9 mouse cellular contexts compared by ENCODE assay signal in the genomic region with DNA sequence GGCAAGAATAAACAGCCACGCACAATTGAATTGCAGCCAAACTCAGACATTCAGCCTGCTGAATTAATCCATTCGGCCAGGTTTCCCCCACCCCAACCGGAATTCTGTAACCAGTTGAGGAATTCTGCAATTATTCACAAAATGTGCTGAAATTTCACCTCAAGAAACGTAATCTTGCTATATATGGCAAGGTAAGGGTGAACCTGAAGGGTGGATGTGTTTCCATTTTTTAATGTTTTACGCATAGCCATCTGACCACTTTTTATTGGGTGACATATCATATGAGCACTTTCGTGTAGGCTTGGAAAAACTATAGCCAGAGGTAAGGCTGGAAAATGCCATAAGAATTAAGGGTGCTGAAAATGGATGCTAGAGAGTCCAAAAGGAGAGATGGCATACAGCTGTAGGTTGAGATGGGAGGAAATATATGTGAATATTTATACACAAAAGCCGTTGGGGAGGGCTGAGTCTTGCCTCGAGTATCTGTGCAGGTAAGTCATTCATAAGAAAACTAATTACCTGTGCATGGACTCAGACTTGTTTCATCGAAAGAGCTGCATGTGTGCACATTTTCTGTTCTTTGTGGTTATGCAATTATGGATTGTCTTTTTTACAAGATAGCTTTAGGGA.
DNase-seq lines count a peak whose midpoint lies in the region; ATAC-seq lines count a peak whose summit lies in the region.
"Had no signal": no experiment of that assay in that cellular context is flagged by ENCODE, and none has a peak within 500 bp of the region (broad histone marks: within the 10 kb centered on the region; RNA-seq: fewer than 3 reads in every experiment).

No protein-coding gene starts in this region.

- no peaks in the 10 kb centered on the region for H3K36me3 ChIP-seq in limb, embryonic 11.5 days (ENCODE audit: control insufficient read depth, insufficient read depth, low read length)
- no peaks in the 10 kb centered on the region for H3K36me3 ChIP-seq in limb, embryonic 10.5 days
- H3K36me3 ChIP-seq in embryonic facial prominence, embryonic 13.5 days = no peaks in the 10 kb centered on the region
- H3K36me3 ChIP-seq in hindbrain, embryonic 14.5 days (replicated peaks; ENCODE audit: control insufficient read depth, insufficient read depth) = peaks cover 6% of the 10 kb centered on the region; the same call in 1 of the 2 replicates
- H3K36me3 ChIP-seq in neural tube, embryonic 15.5 days = no peaks in the 10 kb centered on the region
- H3K36me3 ChIP-seq: heart, embryonic 12.5 days had no signal

- no peak overlapping the region for H3K27ac ChIP-seq in limb, embryonic 11.5 days (replicated peaks; ENCODE audit: low read depth, low read length)
- H3K27ac ChIP-seq in limb, embryonic 10.5 days = no peak overlapping the region
- no peak overlapping the region for H3K27ac ChIP-seq in embryonic facial prominence, embryonic 13.5 days
- peak overlapping the region; percentile 100 for H3K27ac ChIP-seq in hindbrain, embryonic 14.5 days
- H3K27ac ChIP-seq in neural tube, embryonic 15.5 days (replicated peaks) = peak overlapping the region; percentile 100

- no peak for ATAC-seq in limb, embryonic 11.5 days (ENCODE audit: insufficient number of reproducible peaks, low FRiP score, low TSS enrichment, low read depth)
- ATAC-seq in embryonic facial prominence, embryonic 13.5 days (ENCODE audit: insufficient number of reproducible peaks, insufficient read depth, low FRiP score, low TSS enrichment, low read depth) = no peak
- ATAC-seq in hindbrain, embryonic 14.5 days (ENCODE audit: low FRiP score) = no peak
- no peak for ATAC-seq in neural tube, embryonic 15.5 days (ENCODE audit: low FRiP score)
- ATAC-seq: Patski had no signal

- H3K4me3 ChIP-seq in limb, embryonic 11.5 days (ENCODE audit: low read depth, low read length) = no peak overlapping the region
- H3K4me3 ChIP-seq in limb, embryonic 10.5 days = no peak overlapping the region
- peak overlapping the region; percentile 23 for H3K4me3 ChIP-seq in embryonic facial prominence, embryonic 13.5 days
- peak overlapping the region; percentile 90 for H3K4me3 ChIP-seq in hindbrain, embryonic 14.5 days (replicated peaks; ENCODE audit: low read length)
- peak overlapping the region; percentile 64 for H3K4me3 ChIP-seq in neural tube, embryonic 15.5 days (replicated peaks)

- peaks cover 62% of the 10 kb centered on the region for H3K27me3 ChIP-seq in limb, embryonic 11.5 days (ENCODE audit: control insufficient read depth, insufficient read depth, low read length)
- peaks cover 95% of the 10 kb centered on the region for H3K27me3 ChIP-seq in limb, embryonic 10.5 days (ENCODE audit: low read depth, poor library complexity, severe bottlenecking)
- H3K27me3 ChIP-seq in embryonic facial prominence, embryonic 13.5 days = peaks cover 94% of the 10 kb centered on the region
- H3K27me3 ChIP-seq in hindbrain, embryonic 14.5 days (ENCODE audit: control insufficient read depth, insufficient read depth, low read length) = no peaks in the 10 kb centered on the region
- H3K27me3 ChIP-seq in neural tube, embryonic 15.5 days (replicated peaks) = no peaks in the 10 kb centered on the region

- DNase-seq in limb, embryonic 11.5 days (ENCODE audit: low spot score) = peak; percentile 28
- no peak for DNase-seq in limb, embryonic 10.5 days (ENCODE audit: low spot score)
- DNase-seq in hindbrain, embryonic 14.5 days (ENCODE audit: low spot score) = peak; percentile 63
- no peak for DNase-seq in adipocyte (ENCODE audit: low spot score)
- DNase-seq in ovary, adult 18-20 months (ENCODE audit: low spot score) = no peak

- no peak overlapping the region for H3K4me2 ChIP-seq in limb, embryonic 11.5 days (ENCODE audit: low read depth, severe bottlenecking)
- no peak overlapping the region; the same call in 1 of the 2 replicates for H3K4me2 ChIP-seq in embryonic facial prominence, embryonic 13.5 days
- H3K4me2 ChIP-seq in hindbrain, embryonic 14.5 days (replicated peaks) = peak overlapping the region; percentile 87
- peak overlapping the region; percentile 67 for H3K4me2 ChIP-seq in neural tube, embryonic 15.5 days

- 0 out of 2 replicates have a peak, but pooled peaks cover 5% of the 10 kb centered on the region for H3K4me1 ChIP-seq in limb, embryonic 11.5 days (ENCODE audit: control insufficient read depth, insufficient read depth, low read length)
- H3K4me1 ChIP-seq in limb, embryonic 10.5 days = peaks cover 38% of the 10 kb centered on the region
- H3K4me1 ChIP-seq in embryonic facial prominence, embryonic 13.5 days = peaks cover 14% of the 10 kb centered on the region; the same call in 1 of the 2 replicates
- no peaks in the 10 kb centered on the region for H3K4me1 ChIP-seq in hindbrain, embryonic 14.5 days (replicated peaks; ENCODE audit: control insufficient read depth, insufficient read depth, low read length)
- no peaks in the 10 kb centered on the region for H3K4me1 ChIP-seq in neural tube, embryonic 15.5 days

- no peaks in the 10 kb centered on the region for H3K9me3 ChIP-seq in limb, embryonic 11.5 days (ENCODE audit: control insufficient read depth, low read length)
- H3K9me3 ChIP-seq in limb, embryonic 10.5 days (replicated peaks) = no peaks in the 10 kb centered on the region
- no peaks in the 10 kb centered on the region for H3K9me3 ChIP-seq in embryonic facial prominence, embryonic 13.5 days
- no peaks in the 10 kb centered on the region for H3K9me3 ChIP-seq in hindbrain, embryonic 14.5 days (ENCODE audit: control insufficient read depth, low read length)
- no peaks in the 10 kb centered on the region for H3K9me3 ChIP-seq in neural tube, embryonic 15.5 days (replicated peaks)
- H3K9me3 ChIP-seq: heart, embryonic 12.5 days had no signal

- WGBS in limb, embryonic 11.5 days = 8% methylated on average over 9 of the region's 9 CpGs
- 7% methylated on average over 9 of the region's 9 CpGs for WGBS in limb, embryonic 10.5 days
- 9% methylated on average over 9 of the region's 9 CpGs for WGBS in embryonic facial prominence, embryonic 13.5 days
- WGBS in hindbrain, embryonic 14.5 days = 3% methylated on average over 9 of the region's 9 CpGs
- 3% methylated on average over 9 of the region's 9 CpGs for WGBS in neural tube, embryonic 15.5 days

- H3K9ac ChIP-seq in limb, embryonic 11.5 days (ENCODE audit: low read length) = no peak overlapping the region
- H3K9ac ChIP-seq in embryonic facial prominence, embryonic 13.5 days = no peak overlapping the region; the same call in 1 of the 2 replicates
- H3K9ac ChIP-seq in hindbrain, embryonic 14.5 days = peak overlapping the region; percentile 100
- H3K9ac ChIP-seq in neural tube, embryonic 15.5 days (replicated peaks) = peak overlapping the region; percentile 78
- H3K9ac ChIP-seq: heart, embryonic 12.5 days had no signal

Comparison
In these comparisons a context has a peak if more than half of its experiments do, and no peak if none do; other contexts are left out.
1. DNase-seq: peak in limb, embryonic 11.5 days (single experiment) and hindbrain, embryonic 14.5 days (single experiment); none in limb, embryonic 10.5 days (single experiment), adipocyte (single experiment) and ovary, adult 18-20 months (single experiment).
2. H3K27ac ChIP-seq: peak in hindbrain, embryonic 14.5 days (single experiment) and neural tube, embryonic 15.5 days (single experiment); none in limb, embryonic 11.5 days (single experiment), limb, embryonic 10.5 days (single experiment) and embryonic facial prominence, embryonic 13.5 days (single experiment).
3. H3K4me2 ChIP-seq: peak in hindbrain, embryonic 14.5 days (single experiment) and neural tube, embryonic 15.5 days (single experiment); none in limb, embryonic 11.5 days (single experiment) and embryonic facial prominence, embryonic 13.5 days (single experiment).
4. H3K4me3 ChIP-seq: peak in embryonic facial prominence, embryonic 13.5 days (single experiment), hindbrain, embryonic 14.5 days (single experiment) and neural tube, embryonic 15.5 days (single experiment); none in limb, embryonic 11.5 days (single experiment) and limb, embryonic 10.5 days (single experiment).
5. H3K9ac ChIP-seq: peak in hindbrain, embryonic 14.5 days (single experiment) and neural tube, embryonic 15.5 days (single experiment); none in limb, embryonic 11.5 days (single experiment) and embryonic facial prominence, embryonic 13.5 days (single experiment).